Comparison of ENCODE assay signal across 7 mouse cellular contexts in the genomic region with DNA sequence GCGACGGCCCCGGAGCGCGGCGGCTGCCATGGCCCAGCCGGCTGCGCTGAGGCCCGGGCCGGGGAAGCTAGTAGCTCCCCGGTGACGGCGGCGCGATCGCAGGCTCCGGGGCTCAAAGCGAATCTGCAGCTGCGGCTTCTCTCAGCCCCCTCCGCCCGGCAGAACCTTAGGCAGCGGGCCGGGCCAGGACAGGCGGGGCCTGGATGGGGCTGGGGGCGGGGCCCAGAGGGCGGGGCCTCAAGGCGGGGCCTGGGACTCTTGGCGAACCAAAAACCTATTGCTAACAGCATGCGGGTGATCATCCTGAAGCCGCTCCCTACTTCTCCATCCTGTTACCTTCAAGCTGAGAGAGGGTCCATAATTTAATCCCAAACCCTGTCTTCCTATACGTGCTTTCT. TPM values are rescaled to one million over a fixed set of nuclear protein-coding genes. Genes with fewer than 3 reads are reported as not detected.
DNase-seq lines count a peak whose midpoint lies in the region; ATAC-seq lines count a peak whose summit lies in the region.

Gene Cep85l (minus strand): TSS at position 239 of the 398 bp plus-strand sequence.

- peak; percentile 99 for ATAC-seq in intestine, embryonic 16.5 days

- peak within 1 kb of the TSS; percentile 96 for H3K27ac ChIP-seq in intestine, embryonic 16.5 days (ENCODE audit: low read length)

- peak within 1 kb of the TSS; percentile 88 for H3K4me3 ChIP-seq in intestine, embryonic 16.5 days (ENCODE audit: low read length)

- no peaks in the 10 kb centered on the region for H3K36me3 ChIP-seq in intestine, embryonic 16.5 days (ENCODE audit: control insufficient read depth, insufficient read depth, low read length)

- H3K4me2 ChIP-seq in intestine, embryonic 16.5 days (ENCODE audit: low read depth, low read length), result peak within 1 kb of the TSS; percentile 70

- DNase-seq in adrenal gland, postnatal 10 days, result peak; percentile 96
- peak; percentile 81 for DNase-seq in embryo, embryonic 11.5 days (ENCODE audit: low read depth, low spot score)
- peak; percentile 84 to 89 for DNase-seq in gastrocnemius, postnatal 36 days
- peak; percentile 87 to 89 for DNase-seq in left cerebral cortex, postnatal 25 days (ENCODE audit: low spot score in 2 of 2)
- DNase-seq in mesoderm, embryonic 11.5 days (ENCODE audit: low read depth, low spot score), result peak; percentile 89
- peak; percentile 89 for DNase-seq in right cerebral cortex, postnatal 25 days

- peaks cover 3% of the 10 kb centered on the region; the same call in 1 of the 2 replicates for H3K4me1 ChIP-seq in intestine, embryonic 16.5 days (ENCODE audit: control insufficient read depth, insufficient read depth, low read length)

- WGBS in intestine, embryonic 16.5 days, result under 1% methylated on average over 31 of the region's 31 CpGs

- no peaks in the 10 kb centered on the region for H3K27me3 ChIP-seq in intestine, embryonic 16.5 days (replicated peaks; ENCODE audit: control insufficient read depth, insufficient read depth, low read length)

- H3K9ac ChIP-seq in intestine, embryonic 16.5 days (ENCODE audit: low read depth, low read length), result peak within 1 kb of the TSS; percentile 95

- intact Hi-C loops in gastrocnemius, postnatal 36 days (cut with DNase I), result loop anchor here (5.0 kb wide), 1 partner anchor 43 kb away; no protein-coding TSS in a partner anchor
- intact Hi-C loops in left cerebral cortex, postnatal 25 days (cut with DNase I), result loop anchor here (2.0 to 10.0 kb wide), 2 partner anchors 31 to 215 kb away; partner anchors contain the start of gene Asf1a

- no peaks in the 10 kb centered on the region for H3K9me3 ChIP-seq in intestine, embryonic 16.5 days (ENCODE audit: control insufficient read depth, low read length)

RNA-seq across cellular contexts. Expression of gene Cep85l, which starts in this region (rescaled TPM):
- 10 to 100 TPM; 15.7 to 17.4 TPM for total RNA-seq in adrenal gland, postnatal 10 days (2021)
- 10 to 100 TPM; 61.9 to 66.6 TPM for total RNA-seq in gastrocnemius, postnatal 36 days (2021)
- polyA plus RNA-seq in intestine, embryonic 16.5 days (2015; fragmentation: Nextera tagmentation; extraction: Ambion mirVana), result 1.3 and 1.8 TPM in 2 replicates
- 10 to 100 TPM; 18.7 to 19.9 TPM for total RNA-seq in left cerebral cortex, postnatal 25 days (2021)

Comparison
In these comparisons a context has a peak if more than half of its experiments do, and no peak if none do; other contexts are left out.
1. Peak in every context shown above with its lines: DNase-seq, ATAC-seq, H3K4me3 ChIP-seq and H3K27ac ChIP-seq.